ENCODE assay signal across 23 mouse cellular contexts in genomic region chr4:138223623-138224022, GRCm38 (mm10). TPM values are rescaled to one million over a fixed set of nuclear protein-coding genes. Genes with fewer than 3 reads are reported as not detected.
DNase-seq lines count a peak whose midpoint lies in the region; ATAC-seq and TF ChIP-seq lines count a peak whose summit lies in the region.
"Had no signal": no experiment of that assay in that cellular context is flagged by ENCODE, and none has a peak within 500 bp of the region (broad histone marks: within the 10 kb centered on the region; RNA-seq: fewer than 3 reads in every experiment).

No protein-coding gene starts in this region.

- H3K36me3 ChIP-seq in spleen, adult 2 months (ENCODE audit: control insufficient read depth, insufficient read depth, low read length): peaks cover 40% of the 10 kb centered on the region

- H3K4me1 ChIP-seq in spleen, adult 2 months (ENCODE audit: control insufficient read depth, insufficient read depth, insufficient read length): peaks cover 18% of the 10 kb centered on the region

- no peak overlapping the region for H3K4me3 ChIP-seq in spleen, adult 2 months (ENCODE audit: extremely low read depth, insufficient read depth, insufficient read length)
- H3K4me3 ChIP-seq: embryonic facial prominence, embryonic 15.5 days; erythroblast, embryonic 14.5 days; forebrain, embryonic 15.5 days; heart, embryonic 12.5 days; hindbrain, embryonic 15.5 days; intestine, embryonic 15.5 days had no signal

- no peak for TF ChIP-seq POLR2A in spleen, adult 2 months (IDR thresholded peaks at IDR 0.05; ENCODE audit: low read depth, low read length)

- no peaks in the 10 kb centered on the region for H3K27me3 ChIP-seq in spleen, adult 2 months (ENCODE audit: control insufficient read depth, insufficient read depth, low read length)
- H3K27me3 ChIP-seq: CH12.LX; embryonic facial prominence, embryonic 15.5 days; forebrain, embryonic 15.5 days; heart, embryonic 12.5 days; hindbrain, embryonic 15.5 days; intestine, embryonic 15.5 days; Patski had no signal

- DNase-seq in spleen, adult 2 months (ENCODE audit: low read depth in 1 of 2, low spot score in 2 of 2): no peak
- DNase-seq in spleen, postnatal 4 days (ENCODE audit: low spot score in 2 of 2): no peak
- peak; percentile 58 for DNase-seq in naive thymus-derived CD4-positive, alpha-beta T cell, adult 2 months (ENCODE audit: low read depth)
- DNase-seq in kidney, postnatal 36 days: no peak
- DNase-seq in lung, postnatal 4 days: no peak
- DNase-seq in lung, postnatal 25 days (ENCODE audit: low spot score): no peak
- DNase-seq: adrenal gland, adult 8-10 months; adrenal gland, postnatal 36 days; cerebellum, adult 2 months; cerebellum, postnatal 10 days; embryo, embryonic 11 days; heart, postnatal 36 days had no signal

- WGBS in spleen, adult 2 months: 29% methylated on average over 10 of the region's 10 CpGs

- H3K27ac ChIP-seq in spleen, adult 2 months (ENCODE audit: insufficient read depth, low read length): peak overlapping the region; percentile 56
- H3K27ac ChIP-seq: embryonic facial prominence, embryonic 15.5 days; forebrain, embryonic 15.5 days; hindbrain, embryonic 15.5 days; intestine, embryonic 15.5 days had no signal

- peak; percentile 58 for ATAC-seq in CD4-positive, CD25-positive, alpha-beta regulatory T cell, adult 4 months
- ATAC-seq in granulocyte monocyte progenitor cell, adult 5-6 weeks (replicated peaks; ENCODE audit: poor library complexity, severe bottlenecking): peak; percentile 54
- ATAC-seq: forebrain, embryonic 15.5 days; intestine, embryonic 15.5 days; Patski had no signal

- TF ChIP-seq CTCF in spleen, adult 2 months (IDR thresholded peaks at IDR 0.05; ENCODE audit: extremely low read depth, insufficient read depth, insufficient read length, insufficient replicate concordance): no peak

RNA-seq across cellular contexts. Expression of gene Hp1bp3, which starts 7.5 kb away (rescaled TPM):
- 33.5 and 34.2 TPM in 2 replicates for polyA plus RNA-seq in spleen, adult 2 months (2012; rRNA removed)
- 100 to 1,000 TPM; 164 to 189 TPM for polyA plus RNA-seq in CD4-positive, CD25-positive, alpha-beta regulatory T cell, adult 4 months (2017; shearing (Covaris generic))
- total RNA-seq in granulocyte monocyte progenitor cell, adult 5-6 weeks (2014; fragmentation: Nextera tagmentation): 203 and 218 TPM in 2 replicates
- 221 and 239 TPM in 2 replicates for total RNA-seq in granulocyte monocyte progenitor cell, adult 5-6 weeks (2017)

RNA-seq across cellular contexts. Expression of gene Sh2d5, which starts 26.6 kb away (rescaled TPM):
- 1.4 and 1.5 TPM in 2 replicates for polyA plus RNA-seq in spleen, adult 2 months (2012; rRNA removed)
- polyA plus RNA-seq in CD4-positive, CD25-positive, alpha-beta regulatory T cell, adult 4 months (2017; shearing (Covaris generic)): under 1 TPM in 1 of 2 experiments, not detected in 1; 0.54 TPM
- 29.1 and 42.7 TPM in 2 replicates for total RNA-seq in granulocyte monocyte progenitor cell, adult 5-6 weeks (2014; fragmentation: Nextera tagmentation)
- total RNA-seq in granulocyte monocyte progenitor cell, adult 5-6 weeks (2017): 18.8 and 27.7 TPM in 2 replicates
- total RNA-seq: heart, postnatal 36 days had no signal

RNA-seq across cellular contexts. Expression of gene Kif17, which starts 26.6 kb away (rescaled TPM):
- polyA plus RNA-seq in spleen, adult 2 months (2012; rRNA removed): 0.28 and 0.38 TPM in 2 replicates
- under 1 TPM in 1 of 2 experiments, not detected in 1; 0.12 TPM for polyA plus RNA-seq in CD4-positive, CD25-positive, alpha-beta regulatory T cell, adult 4 months (2017; shearing (Covaris generic))
- 8.1 and 10.6 TPM in 2 replicates for total RNA-seq in granulocyte monocyte progenitor cell, adult 5-6 weeks (2014; fragmentation: Nextera tagmentation)
- 6.0 and 8.9 TPM in 2 replicates for total RNA-seq in granulocyte monocyte progenitor cell, adult 5-6 weeks (2017)
- polyA plus RNA-seq: forebrain, embryonic 11.5 days had no signal
